Mouse (Mus musculus) v-Abl transformed pro-B cells (cell line): ENCODE measurements around the gene Rnf2.

Experiments used
- in situ Hi-C, 2 experiments: fragments of 400-800 bp; cut with MboI; formaldehyde crosslinking; loops; one replicate each; pipeline ENCODE4 v1.15.1; 2025; ENCODE audit not compliant: unreplicated experiment in 2 of 2

Gene Rnf2

DNA sequence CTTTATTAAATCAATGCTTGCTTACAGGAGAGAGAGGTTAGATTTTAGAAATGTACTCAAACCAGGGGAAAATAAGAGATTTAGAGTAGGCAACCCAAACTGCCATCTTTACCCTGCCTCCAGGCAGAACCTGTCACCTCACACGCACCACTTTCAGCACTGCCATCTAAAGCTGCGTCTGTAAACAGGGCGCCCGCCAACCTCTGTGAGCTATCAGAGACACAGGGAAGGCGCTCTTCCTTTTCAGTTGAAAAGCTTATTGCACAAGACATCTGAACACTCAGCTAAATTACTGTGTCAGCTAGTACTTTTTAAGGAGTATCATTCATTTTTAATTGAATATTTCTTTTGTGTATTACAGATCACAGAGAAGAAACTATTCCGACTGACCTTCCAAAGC is 10.9 kb downstream of the Rnf2 start:
- in situ Hi-C loops: no loop called here

DNA sequence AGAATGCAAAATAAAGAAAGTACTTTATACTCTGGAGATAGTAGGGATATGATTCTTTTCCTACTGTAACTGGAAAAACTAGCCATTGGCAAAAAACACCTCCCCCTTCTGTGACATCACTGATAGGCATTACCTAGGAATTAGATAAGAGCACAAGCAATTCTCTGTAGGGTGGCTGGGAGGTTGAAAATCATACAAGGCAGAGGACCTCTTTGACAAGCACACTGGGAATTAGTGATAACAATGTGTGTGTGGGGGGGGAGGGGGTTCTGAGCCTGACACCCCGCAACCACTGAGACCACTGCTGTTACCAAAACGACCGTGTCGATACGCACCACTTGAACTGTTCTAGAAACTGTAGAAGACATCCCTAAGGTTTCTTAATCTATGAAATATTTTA is 16.0 kb downstream of the Rnf2 start:
- in situ Hi-C loops: no loop called here

DNA sequence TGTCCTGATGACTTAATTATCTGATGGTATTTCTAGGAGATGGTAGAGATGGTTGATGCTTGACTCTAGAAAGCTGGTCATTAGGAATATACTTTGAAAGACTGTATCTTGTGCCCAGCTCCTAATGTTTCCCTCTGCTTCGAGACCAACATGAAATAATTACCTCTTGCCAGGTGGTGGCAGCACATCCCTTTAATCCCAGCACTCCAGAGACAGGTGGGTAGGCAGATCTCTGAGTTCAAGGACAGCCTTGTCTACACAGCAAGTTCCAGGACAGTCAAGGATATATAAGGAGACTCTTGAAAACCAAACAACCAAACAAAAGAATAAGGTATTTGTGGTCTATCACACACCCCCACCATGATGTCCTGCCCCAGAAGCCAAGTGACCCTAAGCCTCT is 17.2 kb downstream of the Rnf2 start:
- in situ Hi-C loops: no loop called here

DNA sequence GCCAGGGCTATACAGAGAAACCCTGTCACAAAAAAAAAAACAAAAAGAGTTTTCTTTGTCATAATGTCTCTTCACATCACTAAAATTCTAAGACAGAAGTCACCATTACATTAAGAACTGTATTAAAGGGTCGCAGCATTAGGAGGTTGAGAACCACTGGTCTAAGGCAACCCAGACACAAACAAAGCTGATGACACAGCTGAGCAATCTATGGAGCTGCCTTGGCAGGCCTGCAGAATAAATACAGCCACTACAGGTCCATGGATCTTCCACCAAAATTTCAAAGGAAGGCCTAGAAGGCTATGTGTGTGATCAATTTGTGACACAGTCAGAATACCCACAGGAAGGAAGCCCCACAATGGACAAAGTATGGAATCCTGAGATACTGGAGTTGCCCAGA is 18.3 kb downstream of the Rnf2 start:
- in situ Hi-C loops: no loop called here

DNA sequence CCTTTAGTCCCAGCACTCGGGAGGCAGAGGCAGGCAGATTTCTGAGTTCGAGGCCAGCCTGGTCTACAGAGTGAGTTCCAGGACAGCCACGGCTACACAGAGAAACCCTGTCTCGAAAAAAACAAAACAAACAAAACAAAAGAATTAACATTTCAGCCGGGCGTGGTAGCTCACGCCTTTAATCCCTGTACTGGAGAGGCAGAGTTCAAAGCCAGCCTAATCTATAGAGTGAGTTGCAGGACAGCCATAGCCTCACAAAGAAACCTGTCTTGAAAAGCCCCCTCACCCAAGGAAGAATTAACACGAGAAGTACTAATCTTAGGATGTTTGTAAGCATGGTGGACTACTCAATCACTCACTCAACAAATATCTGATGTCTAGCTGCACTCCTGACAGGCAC is 28.4 kb downstream of the Rnf2 start:
- in situ Hi-C loops: loop anchor here in 1 of 2 experiments (10.0 kb wide), 1 partner anchor 322 kb away; no protein-coding TSS in a partner anchor

DNA sequence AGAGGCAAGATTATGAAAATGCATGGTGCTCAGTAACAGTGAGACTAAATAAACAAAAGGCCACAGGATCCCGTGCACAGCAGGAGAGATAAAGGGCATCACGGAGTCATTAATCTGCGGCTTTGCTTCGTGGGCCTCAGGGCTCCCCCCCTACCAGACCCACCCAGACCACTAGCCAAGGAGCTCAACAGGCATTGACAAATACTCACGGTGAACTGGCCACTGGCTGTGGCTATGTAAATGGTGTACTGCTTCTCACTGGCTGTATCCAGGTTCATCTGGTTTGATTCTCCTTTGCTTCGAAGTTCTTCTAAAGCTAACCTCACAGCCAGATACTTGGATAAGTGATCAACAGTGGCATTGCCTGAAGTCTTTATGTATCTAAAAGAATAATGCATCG is 29.3 kb downstream of the Rnf2 start:
- in situ Hi-C loops: loop anchor here in 1 of 2 experiments (10.0 kb wide), 1 partner anchor 323 kb away; no protein-coding TSS in a partner anchor

DNA sequence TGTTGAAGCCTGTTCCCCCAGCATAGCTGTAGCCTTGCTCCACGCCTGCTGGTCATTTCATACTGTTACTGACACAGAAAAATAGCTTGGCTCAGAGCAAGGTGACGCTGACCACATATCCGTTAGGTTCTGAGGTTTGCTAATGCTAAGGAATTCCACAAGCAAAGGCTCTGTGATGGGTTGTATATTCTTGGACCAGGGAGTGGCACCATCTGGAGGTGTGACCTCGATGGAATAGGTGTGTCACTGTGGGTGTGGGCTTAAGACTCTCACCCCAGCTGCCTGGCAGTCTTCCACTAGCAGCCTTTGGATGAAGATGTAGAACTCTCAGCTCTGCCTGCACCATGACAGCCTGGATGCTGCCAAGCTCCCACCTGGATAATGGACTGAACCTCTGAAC is 34.2 kb downstream of the Rnf2 start:
- in situ Hi-C loops: no loop called here

DNA sequence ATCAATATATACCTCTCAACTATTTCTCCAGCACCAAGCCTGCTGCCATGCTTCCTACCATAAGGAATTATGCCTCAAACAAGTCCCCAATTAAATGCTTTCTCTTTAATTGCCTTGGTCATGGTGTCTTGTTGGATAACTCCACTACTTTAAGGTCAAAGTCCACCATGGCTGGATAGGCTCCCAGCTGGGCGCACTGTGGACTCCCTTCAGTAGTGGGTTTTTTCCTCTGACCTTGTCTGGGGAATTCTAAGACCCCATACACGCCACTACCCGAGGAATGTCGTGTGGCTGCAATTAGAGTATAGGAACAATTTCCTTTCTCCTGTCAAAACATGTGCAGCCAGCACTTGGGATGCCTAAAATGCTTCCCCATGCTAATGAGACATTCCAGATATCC is 35.8 kb downstream of the Rnf2 start:
- in situ Hi-C loops: no loop called here

DNA sequence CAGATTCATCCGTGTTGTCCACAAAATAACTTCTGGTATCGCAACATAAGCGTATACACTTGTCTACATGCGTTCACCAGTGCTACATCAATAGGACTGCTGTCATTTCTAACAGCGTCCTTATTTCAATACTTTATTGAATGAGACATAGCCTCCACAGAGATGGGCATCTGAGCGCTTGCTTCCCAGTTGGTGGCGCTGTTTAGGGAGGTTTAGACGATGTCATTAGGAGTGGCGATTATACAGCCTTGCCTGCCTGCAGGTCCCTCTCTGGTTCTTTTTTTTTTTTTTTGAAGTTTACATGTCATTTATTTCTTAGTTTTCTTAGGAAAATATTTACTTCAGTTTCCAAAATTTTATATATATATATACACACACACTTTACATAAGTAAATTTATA is 39.5 kb downstream of the Rnf2 start:
- in situ Hi-C loops: no loop called here

DNA sequence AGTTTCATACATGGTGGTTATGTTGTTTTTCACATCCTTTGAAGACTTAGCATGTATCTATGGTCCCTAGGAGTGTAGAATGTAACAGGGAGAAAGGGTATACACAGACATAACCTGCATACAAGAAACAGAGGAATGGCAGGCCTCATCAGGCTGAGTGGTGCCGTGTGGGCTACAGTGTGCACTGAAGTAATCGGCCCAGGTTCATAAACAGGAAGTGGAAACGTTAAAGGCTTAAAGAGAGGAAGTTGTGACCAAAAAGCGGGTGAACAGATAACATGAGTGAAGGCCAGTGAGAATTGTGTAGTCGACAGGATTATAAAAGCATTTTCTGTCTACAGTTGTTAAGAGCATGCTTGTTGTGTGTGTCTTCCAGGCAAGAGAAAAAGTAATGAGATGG is 43.7 kb downstream of the Rnf2 start:
- in situ Hi-C loops: loop anchor here in 1 of 2 experiments (10.0 kb wide), 1 partner anchor 248 kb away; no protein-coding TSS in a partner anchor

DNA sequence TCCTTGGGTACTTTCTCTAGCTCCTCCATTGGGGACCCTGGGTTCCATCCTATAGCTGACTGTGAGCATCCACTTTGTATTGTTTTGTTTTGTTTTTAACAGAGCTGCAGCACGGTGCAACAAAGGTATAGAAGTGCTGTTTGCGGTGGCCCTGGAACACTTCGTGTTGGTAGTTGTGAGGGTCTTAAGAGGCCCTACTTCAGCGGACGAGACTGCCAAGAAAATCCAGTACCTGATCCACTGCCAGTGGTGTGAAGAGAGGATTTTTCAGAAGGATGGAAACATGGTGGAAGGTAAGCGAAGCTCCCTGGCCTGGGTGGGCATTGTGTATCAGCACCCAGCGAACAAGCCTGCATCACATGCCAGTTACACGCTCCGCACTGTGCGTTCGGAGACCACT is 48.8 kb downstream of the Rnf2 start:
- in situ Hi-C loops: loop anchor here in 1 of 2 experiments (10.0 kb wide), 1 partner anchor 253 kb away; no protein-coding TSS in a partner anchor

DNA sequence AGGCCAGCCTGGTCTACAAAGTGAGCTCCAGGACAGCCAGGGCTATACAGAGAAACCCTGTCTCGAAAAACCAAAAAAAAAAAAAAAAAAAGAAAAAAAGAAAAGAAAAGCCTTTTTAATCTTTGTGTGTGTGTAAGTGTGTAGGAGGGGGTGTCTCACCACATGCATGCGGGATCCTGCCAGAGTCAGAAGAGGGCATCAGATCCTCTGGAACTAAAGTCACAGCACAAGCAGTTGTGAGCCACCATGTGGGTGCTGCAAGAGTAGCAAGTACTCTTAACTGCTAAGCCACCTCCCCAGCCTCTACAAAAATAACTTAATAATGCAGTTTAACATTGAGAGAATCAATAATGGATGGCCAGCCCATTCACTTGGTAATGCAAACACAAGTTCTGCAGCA is 49.9 kb downstream of the Rnf2 start:
- in situ Hi-C loops: loop anchor here in 1 of 2 experiments (10.0 kb wide), 1 partner anchor 254 kb away; no protein-coding TSS in a partner anchor

DNA sequence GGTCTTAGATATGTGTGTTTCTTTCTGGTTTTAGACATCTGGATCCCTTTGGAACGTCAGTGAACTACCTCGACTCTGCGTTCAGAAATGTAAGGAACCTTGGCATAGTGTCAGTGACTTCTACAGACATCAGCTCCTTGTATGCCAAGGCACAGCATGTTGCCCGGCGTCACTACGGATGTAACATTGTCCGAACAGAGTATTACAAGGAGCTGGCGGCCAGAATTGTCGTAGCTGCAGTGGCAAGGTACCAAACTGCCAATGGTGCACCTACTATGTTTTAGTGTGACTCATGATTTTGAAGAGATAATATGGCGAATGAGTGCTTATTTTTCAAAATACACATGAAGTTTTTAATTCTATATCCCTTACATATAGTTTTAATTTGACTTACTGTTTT is 50.9 kb downstream of the Rnf2 start:
- in situ Hi-C loops: loop anchor here (5.0 to 25.0 kb wide), 6 partner anchors 255 to 1412 kb away; no protein-coding TSS in a partner anchor

DNA sequence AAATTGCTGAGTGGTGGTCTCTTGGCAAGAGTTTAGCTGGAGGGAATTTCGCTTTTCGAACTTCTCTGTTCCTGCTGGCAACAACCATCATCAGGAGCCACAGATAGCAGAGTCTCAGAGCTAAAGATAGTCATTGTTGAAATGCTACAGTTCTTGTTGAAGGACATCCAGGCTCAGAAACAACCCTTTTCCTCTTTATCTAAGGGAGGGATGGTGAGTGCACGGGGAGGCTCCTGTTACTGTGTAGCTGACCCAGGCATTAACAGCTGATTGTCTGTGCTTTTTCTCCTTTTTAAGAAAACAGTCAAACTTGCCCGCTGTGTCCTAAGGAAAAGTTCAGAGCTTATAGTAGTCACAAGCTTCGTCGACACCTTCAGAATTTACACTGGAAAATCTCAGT is 65.3 kb downstream of the Rnf2 start:
- in situ Hi-C loops: loop anchor here (10.0 to 25.0 kb wide), 3 partner anchors 352 to 1427 kb away; no protein-coding TSS in a partner anchor

DNA sequence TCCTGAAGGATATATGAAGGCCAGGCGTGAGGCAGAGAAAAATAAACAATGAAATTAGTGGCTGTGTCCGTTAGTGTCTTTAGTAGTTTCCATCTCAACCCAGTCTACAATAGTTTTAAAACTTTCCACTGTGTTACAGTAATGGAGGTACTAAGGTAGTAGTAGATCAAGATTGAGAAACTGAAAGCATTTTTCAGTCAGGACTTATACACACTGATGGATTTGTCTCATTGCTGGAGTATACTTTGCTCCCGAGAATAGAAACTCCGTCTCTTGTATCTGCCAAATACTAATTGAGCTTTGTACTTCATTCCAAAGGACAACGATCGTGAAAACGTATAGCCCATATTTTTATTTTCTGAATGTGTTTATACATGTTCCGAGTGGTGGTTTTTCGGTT is 71.4 kb downstream of the Rnf2 start:
- in situ Hi-C loops: loop anchor here (10.0 to 25.0 kb wide), 3 partner anchors 75 to 1433 kb away; no protein-coding TSS in a partner anchor

DNA sequence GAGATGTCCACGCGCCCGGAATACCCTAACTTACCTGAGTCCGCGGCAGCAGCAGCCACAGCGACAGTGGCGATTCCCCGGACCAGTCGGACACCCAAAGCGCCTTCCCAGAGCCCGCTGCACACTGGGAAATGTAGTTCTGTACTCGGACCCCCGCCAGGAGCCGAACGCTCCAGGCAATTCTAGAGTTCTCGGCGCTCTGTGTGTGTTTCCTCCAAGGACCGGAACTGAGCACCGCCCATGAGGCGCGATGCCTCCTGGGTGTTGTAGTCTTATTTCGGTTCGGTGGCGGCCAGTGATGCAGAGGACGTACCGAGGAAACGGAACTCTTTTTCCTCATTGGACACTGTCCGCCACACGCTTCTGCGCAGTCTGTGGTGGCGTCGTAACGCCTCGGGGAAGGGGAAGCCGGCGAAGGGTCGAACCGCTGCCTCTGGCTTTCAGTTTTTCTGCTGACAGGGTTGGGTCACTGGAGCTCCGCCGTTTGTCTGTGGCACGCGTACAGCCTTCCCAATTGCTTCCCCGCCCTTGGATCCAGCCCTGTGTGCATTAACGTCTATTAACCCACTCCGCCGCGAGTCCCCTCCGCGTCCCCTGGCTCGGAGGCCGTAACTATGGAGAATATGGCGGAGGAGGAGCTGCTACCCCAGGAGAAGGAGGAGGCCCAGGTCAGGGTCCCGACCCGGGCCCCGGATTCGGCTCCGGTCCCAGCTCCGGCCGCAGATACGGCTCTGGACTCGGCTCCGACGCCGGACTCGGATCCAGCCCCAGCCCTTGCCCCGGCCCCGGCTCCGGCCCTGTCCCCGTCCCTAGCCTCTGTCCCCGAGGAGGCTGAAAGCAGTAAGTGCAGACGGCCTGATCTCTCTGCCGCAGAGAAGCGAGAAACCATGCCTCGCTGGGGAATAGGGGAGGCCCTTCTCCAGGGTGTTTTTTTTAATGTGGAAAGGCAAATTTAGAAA is 72.2 kb downstream of the Rnf2 start, which contains the start of the genes Swt1 and Trmt1l:
Gene Swt1, minus strand, starts transcription at position 193 of the 959 bp plus-strand sequence.
Gene Trmt1l, plus strand, starts transcription at position 280 of the 959 bp plus-strand sequence.
- in situ Hi-C loops: loop anchor here (10.0 to 25.0 kb wide), 3 partner anchors 74 to 1434 kb away; no protein-coding TSS in a partner anchor

DNA sequence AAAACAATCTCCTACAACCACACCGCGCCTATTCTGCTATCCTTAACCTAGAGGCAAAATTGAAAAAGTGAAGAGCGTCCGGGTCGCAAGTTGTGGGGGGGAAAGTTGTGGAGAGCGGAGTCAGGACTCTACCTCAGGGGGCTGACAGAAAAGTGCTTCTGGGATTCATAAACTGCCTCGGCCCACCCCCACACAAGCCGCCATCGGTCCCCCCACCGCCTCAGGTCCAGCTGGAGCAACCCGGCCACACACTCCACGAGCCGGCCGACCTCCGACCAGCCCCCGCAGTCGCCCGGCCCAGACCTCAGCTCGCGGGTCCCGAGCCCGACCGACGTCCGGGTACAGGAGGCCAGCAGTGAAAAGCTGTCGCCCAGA is 72.9 kb downstream of the Rnf2 start:
- in situ Hi-C loops: loop anchor here (10.0 to 25.0 kb wide), 3 partner anchors 73 to 1434 kb away; no protein-coding TSS in a partner anchor

DNA sequence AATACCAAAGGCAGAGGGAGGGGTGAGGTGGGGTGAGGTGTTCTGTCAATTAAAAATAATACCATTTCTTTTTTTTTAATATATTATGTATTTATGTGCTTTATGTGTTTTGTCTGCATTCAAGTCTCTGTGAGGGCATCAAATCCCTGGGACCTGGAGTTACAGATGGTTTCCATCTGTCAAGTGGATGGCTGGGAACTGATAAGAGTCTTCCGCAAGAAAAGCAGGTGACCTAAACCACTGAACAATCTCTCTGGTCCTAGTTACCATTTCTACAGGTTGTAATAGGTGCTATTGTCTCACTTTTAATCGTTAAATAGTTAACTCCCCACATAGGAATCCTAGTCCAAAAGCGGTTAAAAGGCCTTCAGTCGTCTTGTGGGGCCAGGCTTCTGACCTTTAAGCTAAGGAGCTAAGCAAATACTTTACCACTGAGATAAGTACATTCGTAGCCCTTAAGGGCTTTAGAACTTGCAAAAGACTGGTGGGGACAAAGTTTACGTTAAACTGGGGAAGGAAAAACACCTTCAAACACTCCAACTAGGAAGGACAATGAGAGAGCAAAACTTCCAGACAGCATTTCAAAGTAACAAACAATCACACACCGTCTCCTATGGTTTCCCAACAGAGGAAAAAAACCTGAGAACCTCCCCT is 73.7 kb downstream of the Rnf2 start:
- in situ Hi-C loops: loop anchor here (10.0 to 25.0 kb wide), 3 partner anchors 72 to 1435 kb away; no protein-coding TSS in a partner anchor

DNA sequence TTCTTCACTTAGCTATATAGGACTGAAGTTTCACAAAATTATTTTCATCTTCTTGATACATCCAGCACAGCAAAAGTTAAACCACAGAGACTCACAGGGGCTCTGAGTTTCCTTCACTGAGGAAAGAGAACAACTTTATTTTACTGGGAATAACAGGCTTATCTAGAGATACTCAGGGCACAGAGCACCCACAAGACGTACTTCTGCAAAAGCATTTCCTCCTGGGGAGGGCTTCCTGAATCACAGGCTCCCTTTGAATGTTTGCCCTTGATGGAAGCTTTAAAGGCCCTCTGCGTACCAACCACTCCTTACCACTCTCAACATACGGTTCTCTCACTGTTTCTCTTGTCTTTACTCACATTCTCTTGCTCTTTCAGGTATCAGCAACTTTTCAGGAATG is 78.6 kb downstream of the Rnf2 start:
- in situ Hi-C loops: loop anchor here in 1 of 2 experiments (10.0 kb wide), 1 partner anchor 67 kb away; no protein-coding TSS in a partner anchor

DNA sequence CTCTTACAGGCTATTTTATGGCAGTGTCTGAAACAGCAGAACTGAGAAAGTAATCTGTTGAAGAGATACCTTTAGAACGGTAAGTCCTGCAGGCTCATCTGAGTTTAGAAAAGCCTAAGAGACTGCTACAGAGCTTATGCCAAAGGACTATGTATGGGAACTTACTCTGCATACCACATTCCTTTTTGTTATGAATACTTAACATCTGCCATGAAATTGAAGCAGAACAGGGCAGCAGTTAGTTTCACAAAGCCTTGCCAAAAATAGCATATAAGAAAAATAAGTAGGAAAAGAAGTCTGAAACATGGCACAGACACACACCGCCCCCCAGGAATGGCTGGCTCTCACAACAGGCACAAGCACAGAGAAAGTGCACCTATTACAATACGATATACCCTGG is 90.9 kb downstream of the Rnf2 start:
- in situ Hi-C loops: no loop called here
